Mouse (Mus musculus) heart, postnatal 0 days (tissue): ENCODE measurements at regions not wholly inside any gene's neighbourhood (a gene's known extent, or its start where the extent isn't known, plus 50 kb on each side); places are given as distances from the start of the nearest gene placed in this dataset.

Experiments used
- CTCF ChIP-seq: IDR thresholded peaks from 2 replicates; pipeline ENCODE4 v1.5.1; 2016; ENCODE audit warnings: antibody characterized with exemption, control low read depth, low read depth
- EP300 ChIP-seq: IDR thresholded peaks from 2 replicates; pipeline ENCODE4 v1.6.1; 2016; ENCODE audit warnings: antibody characterized with exemption, low read depth

DNA sequence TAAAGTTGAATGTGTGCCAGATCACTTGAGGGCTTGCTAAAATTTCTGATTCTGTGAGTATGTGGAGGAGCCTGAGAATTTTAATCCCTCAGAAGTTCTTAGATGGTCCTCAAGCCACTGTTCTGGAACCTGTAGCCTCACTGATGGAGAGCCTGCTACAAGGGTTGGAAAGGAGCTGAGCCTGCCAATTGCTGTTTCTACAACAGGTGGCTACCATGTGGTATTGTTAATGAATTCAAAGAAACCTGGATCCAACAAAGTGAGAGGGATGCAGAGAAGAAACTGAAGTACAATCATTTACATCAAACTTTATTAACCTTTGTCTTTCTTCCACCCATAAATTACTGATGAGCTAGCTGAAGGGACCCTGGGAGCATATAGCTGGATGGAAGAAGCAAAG lies 416.5 kb upstream of the Cd180 start:
- no peak for TF ChIP-seq CTCF
- TF ChIP-seq EP300, result no peak
